Mouse (Mus musculus) skeletal muscle tissue, adult 2 months (tissue): ENCODE results near the gene Fxyd5.

Experiments
- DNase-seq: peaks from one replicate; pipeline ENCODE4 v3.0.0-alpha.2; 2012; ENCODE audit warnings: low read depth, low spot score

Fxyd5 gene

DNA sequence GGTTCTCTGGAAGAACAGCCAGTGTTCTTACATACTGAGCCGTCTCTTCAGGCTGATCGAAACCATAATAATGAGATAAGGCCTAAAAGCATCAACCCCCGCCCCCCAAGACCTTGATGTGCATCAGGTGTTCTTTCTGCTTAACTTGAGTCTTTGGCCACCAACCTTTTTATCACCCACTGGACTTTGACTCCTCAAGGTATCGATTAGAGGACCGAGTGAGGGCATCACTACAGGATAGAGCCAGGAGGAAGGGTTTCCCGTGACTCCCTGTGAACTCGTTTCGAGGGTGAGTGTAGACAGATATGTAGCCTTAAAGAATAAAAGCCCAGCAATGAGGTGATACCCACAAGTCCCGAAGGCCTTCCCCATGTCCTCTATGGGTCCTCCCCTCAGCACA is 56.9 kb downstream of the Fxyd5 start:
- no peak for DNase-seq
